Mouse (Mus musculus) brown adipose tissue, adult 24 weeks (tissue): ENCODE results near the gene Krt32. TPM values are rescaled to one million over a fixed set of nuclear protein-coding genes. Genes with fewer than 3 reads are reported as not detected.

Source experiments
- H3K27ac ChIP-seq: fragments of 200-500 bp; replicated peaks from 2 replicates; pipeline ENCODE4 v1.5.1; 2012; ENCODE audit warnings: low read depth, mild to moderate bottlenecking, low read length
- H3K4me1 ChIP-seq: fragments of 200-500 bp; 2 replicates; pipeline ENCODE4 v1.6.1; 2012; ENCODE audit warnings: low read length, mixed read lengths; ENCODE audit not compliant: control insufficient read depth, insufficient read depth, insufficient read length
- H3K4me3 ChIP-seq: fragments of 200-500 bp; 2 replicates; pipeline ENCODE4 v1.5.1; 2012; ENCODE audit warnings: low read depth, mild to moderate bottlenecking, low read length, moderate library complexity; ENCODE audit not compliant: insufficient read depth
- polyA plus RNA-seq: library from polyadenylated mRNA; stranded (reverse); fragments of >200 nt; gene quantifications from 2 replicates; pipeline ENCODE4 v1.2.4, GENCODE M21; 2012; ENCODE audit not compliant: missing spikeins, insufficient read depth, insufficient read length

Gene Krt32
- not detected in 2 replicates for polyA plus RNA-seq

GRCm38 (mm10) chr11:100087861-100088260, at the start of gene Krt32:
Gene Krt32, minus strand, starts transcription at chr11:100088226.
- Histone ChIP-seq H3K4me3 (no peak within 1 kb of the TSS), H3K27ac (no peak within 1 kb of the TSS)

DNA sequence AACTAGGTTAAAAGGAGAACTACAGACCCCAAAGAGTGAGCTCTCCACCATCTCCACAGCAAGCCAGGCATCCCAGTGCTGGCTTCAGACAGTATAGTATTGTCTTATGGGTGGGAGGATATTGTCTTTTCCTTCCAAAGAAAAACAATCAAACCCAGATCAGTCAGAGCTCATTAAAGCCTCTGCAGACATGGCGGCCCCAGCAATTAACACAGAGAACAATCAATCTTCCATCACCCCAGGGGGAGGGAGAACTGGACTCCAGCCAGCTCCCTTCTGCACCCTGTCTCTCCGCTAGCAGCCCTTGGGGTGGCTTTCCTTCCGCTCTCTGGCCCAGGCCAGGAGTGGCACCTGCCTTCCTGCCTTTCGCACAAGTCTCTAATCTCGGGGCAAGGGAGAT, 49.7 kb upstream of the Krt32 start:
- Histone ChIP-seq H3K27ac (no peak overlapping the region), H3K4me1 (no peaks in the 10 kb centered on the region), H3K4me3 (no peak overlapping the region)

More at GRCm38 (mm10) chr11:100087861-100088260, at the start of gene Krt32:
- no peaks in the 10 kb centered on the region for H3K4me1 ChIP-seq

GRCm38 (mm10) chr11:100136559-100136958, 48.5 kb upstream of the Krt32 start:
- H3K4me3 ChIP-seq = no peak overlapping the region
- H3K27ac ChIP-seq = no peak overlapping the region

DNA sequence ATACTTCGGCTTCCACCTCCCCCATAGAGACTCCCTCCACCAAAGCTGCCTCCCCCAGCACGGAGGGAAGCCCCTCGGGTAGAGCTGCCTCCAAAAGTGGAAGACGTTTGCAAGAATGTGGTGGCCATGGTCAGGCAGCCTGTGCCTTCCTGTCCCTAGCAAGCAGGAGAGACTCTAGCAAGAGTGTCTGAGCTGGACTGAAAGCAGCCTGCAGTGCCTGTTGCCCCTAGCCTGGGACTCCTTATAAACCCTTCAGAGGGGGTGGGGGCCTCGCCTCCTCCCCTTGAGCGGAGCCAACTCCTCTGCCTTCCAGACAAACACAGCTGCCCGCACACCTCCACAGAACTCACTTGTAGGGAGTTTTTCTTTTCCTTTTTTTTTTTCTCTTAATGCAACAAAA, 47.7 kb upstream of the Krt32 start, which contains the start of gene Krt15:
Krt15 (minus strand) TSS at position 198 of the 400 bp plus-strand sequence.
- no peak within 1 kb of the TSS for H3K27ac ChIP-seq
- no peaks in the 10 kb centered on the region for H3K4me1 ChIP-seq
- H3K4me3 ChIP-seq = no peak within 1 kb of the TSS

More at GRCm38 (mm10) chr11:100136559-100136958, 48.5 kb upstream of the Krt32 start:
- H3K4me1 ChIP-seq = no peaks in the 10 kb centered on the region

DNA sequence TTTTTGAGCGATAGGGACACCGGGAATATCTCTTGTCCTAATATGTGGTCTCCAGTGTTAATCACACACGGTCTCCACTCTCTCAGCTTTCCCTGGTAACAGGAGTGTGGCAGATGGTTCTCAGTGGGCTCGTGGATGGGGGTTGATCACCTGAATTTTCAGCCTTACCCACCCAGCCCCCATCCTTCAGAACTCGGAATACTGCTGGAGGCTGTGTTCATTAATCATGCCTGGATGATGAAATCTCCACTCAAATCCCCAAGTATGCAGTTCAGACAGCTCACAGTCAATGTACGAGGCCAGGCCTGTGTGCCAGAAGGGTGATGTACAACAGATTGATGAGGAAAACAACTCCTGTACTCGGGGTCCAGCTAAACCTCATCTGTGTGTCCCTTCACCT, 36.9 kb upstream of the Krt32 start:
- H3K27ac ChIP-seq = no peak overlapping the region
- H3K4me1 ChIP-seq = no peaks in the 10 kb centered on the region
- no peak overlapping the region for H3K4me3 ChIP-seq

- Histone ChIP-seq H3K4me1 (no peaks in the 10 kb centered on the region), H3K4me3 (no peak within 1 kb of the TSS), H3K27ac (no peak within 1 kb of the TSS)
Observed at GRCm38 (mm10) chr11:100121466-100121865, 33.4 kb upstream of the Krt32 start, which contains the start of gene Krt13. Gene Krt13, minus strand, starts transcription at chr11:100121566.

DNA sequence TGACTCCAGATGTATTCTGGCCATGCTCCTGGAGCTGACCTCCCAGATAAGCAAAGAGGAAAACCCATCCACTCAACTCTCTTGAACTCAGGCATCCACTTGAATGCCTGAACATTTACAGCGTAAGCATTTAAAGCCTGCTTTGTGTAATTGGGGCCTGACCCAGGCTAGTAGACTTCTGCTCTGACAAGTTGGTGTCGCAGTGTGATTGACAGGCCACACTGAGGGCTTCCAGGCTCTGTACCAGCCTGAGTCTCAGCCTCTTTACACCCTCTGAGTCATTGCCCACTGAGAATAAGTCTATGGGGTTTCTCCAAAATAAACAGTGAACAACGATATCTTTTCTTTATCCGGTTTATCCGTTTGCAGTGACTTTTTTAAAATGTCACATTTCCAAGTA, 32.3 kb upstream of the Krt32 start:
- Histone ChIP-seq H3K4me1 (no peaks in the 10 kb centered on the region), H3K4me3 (no peak overlapping the region), H3K27ac (no peak overlapping the region)

DNA sequence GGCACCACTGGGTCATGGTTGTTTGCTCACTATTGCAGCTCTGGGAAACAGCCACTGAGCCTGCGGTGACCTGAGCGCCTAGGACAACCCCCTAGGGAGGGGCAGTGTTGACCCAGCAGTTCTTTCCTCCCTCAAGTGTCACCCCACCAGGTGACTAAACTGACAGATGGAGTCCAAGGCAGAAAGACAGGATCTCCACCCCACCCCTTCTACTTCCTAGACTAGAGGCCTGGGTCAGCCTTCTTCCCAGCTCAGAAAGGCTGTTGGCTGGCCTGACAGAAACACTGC, 25.7 kb upstream of the Krt32 start:
- H3K4me3 ChIP-seq = no peak overlapping the region
- no peak overlapping the region for H3K27ac ChIP-seq
- peaks cover 3% of the 10 kb centered on the region; the same call in 1 of the 2 replicates for H3K4me1 ChIP-seq

DNA sequence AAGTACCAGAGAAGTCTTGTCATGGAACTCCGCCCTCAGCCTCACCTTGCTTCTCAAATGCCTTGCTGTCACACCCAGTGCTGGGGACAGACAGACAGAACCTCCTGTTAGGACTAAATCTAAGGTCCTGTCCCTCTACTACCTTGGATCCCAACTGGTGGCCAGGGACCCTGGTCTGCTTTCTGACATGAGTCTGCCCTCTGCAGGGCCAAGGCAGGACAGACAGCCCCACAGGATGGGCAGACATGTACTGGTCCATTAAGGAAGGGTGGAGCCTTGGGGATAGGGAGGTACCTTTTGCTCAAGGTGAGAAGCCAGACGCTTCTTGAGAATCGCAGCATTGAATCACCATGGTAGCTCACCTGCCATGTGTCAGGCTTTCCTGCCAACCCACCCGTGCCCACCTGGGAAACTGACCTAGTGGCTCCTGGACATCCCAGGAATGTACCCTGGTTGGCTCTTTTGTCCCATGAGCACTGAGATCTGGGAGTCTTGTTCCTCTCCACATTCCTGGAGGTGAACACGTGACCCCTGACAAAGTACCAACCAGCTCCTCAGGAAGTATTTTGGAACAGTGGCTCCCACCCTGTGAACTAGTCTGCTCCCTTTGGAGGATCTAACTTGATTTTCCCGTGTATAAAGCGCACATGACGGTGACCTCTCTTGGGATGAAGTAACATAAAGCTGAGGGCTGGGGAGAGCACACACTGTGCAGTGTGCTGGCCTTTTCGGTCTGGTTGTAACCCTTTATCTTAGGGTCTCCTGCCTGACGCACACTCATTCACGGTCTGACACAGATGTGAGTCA, 25.1 kb upstream of the Krt32 start:
- Histone ChIP-seq H3K27ac (no peak overlapping the region), H3K4me1 (peaks cover 3% of the 10 kb centered on the region; the same call in 1 of the 2 replicates), H3K4me3 (no peak overlapping the region)

- Histone ChIP-seq H3K27ac (no peak within 1 kb of the TSS), H3K4me1 (peaks cover 3% of the 10 kb centered on the region; the same call in 1 of the 2 replicates), H3K4me3 (no peak within 1 kb of the TSS)
Observed at GRCm38 (mm10) chr11:100105576-100106122, 17.6 kb upstream of the Krt32 start, which contains the start of gene Krt36. Gene Krt36, minus strand, starts transcription at chr11:100105626.

DNA sequence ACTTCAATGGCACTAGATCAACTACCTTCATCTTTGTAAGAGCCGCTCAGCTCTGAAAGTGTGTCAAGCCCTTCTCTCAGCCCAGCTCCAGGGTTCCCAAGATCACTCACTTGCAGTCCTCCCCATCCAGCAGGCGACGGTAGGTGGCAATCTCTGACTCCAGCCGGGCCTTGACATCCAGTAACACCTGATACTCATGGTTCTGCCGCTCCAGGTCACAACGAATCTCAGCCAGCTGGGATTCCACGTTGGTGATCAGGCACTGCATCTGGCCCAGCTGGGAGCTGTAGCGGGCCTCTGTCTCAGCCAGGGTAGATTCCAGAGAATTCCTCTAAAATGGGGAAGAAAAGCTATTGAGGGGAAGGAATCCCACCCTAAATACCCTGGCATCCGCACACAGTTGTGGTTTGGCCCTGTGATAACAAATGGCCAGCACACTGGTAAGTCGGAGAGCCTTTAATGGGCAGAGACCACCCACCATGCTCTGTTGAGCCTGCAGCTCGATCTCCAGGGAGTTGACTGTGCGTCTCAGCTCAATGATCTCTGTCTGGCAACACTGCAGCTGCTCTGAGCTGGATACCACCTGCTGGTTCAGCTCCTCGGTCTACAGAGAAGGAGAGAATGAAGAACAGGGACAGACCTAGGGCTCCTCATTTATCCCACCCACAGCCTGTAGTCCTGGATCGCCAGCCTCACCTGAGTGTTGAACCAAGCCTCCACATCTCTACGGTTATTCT, 14.8 kb upstream of the Krt32 start:
- no peak overlapping the region for H3K4me3 ChIP-seq
- no peaks in the 10 kb centered on the region for H3K4me1 ChIP-seq
- no peak overlapping the region for H3K27ac ChIP-seq

- Histone ChIP-seq H3K4me1 (no peaks in the 10 kb centered on the region), H3K4me3 (no peak overlapping the region), H3K27ac (no peak overlapping the region)
Observed at GRCm38 (mm10) chr11:100100391-100100790, 12.4 kb upstream of the Krt32 start.

GRCm38 (mm10) chr11:100097819-100098218, 9.8 kb upstream of the Krt32 start:
- Histone ChIP-seq H3K27ac (no peak overlapping the region), H3K4me3 (no peak overlapping the region), H3K4me1 (no peaks in the 10 kb centered on the region)

GRCm38 (mm10) chr11:100096141-100096540, 8.1 kb upstream of the Krt32 start, which contains the start of gene Krt35:
Gene Krt35, minus strand, starts transcription at chr11:100096241.
- Histone ChIP-seq H3K27ac (no peak within 1 kb of the TSS), H3K4me3 (no peak within 1 kb of the TSS), H3K4me1 (no peaks in the 10 kb centered on the region)

- Histone ChIP-seq H3K27ac (no peak overlapping the region), H3K4me1 (no peaks in the 10 kb centered on the region), H3K4me3 (no peak overlapping the region)
Observed at GRCm38 (mm10) chr11:100088378-100089025, 476 bp upstream of the Krt32 start.
